Mouse (Mus musculus) sigmoid colon, adult 10 weeks (tissue): ENCODE results near the gene Olfr492. TPM values are rescaled to one million over a fixed set of nuclear protein-coding genes. Genes with fewer than 3 reads are reported as not detected.

Experiments
- polyA plus RNA-seq: library from polyadenylated mRNA; stranded (reverse); fragments of 350-450 nt; fragmentation: Illumina TruSeq; extraction: RNeasy Lipid Tissue Mini Kit (QIAGEN cat#74804); gene quantifications from one replicate; pipeline ENCODE4 v1.2.3, GENCODE M21; 2014; ENCODE audit warnings: low read depth, low replicate concordance

The Olfr492 gene
- polyA plus RNA-seq, result not detected

DNA sequence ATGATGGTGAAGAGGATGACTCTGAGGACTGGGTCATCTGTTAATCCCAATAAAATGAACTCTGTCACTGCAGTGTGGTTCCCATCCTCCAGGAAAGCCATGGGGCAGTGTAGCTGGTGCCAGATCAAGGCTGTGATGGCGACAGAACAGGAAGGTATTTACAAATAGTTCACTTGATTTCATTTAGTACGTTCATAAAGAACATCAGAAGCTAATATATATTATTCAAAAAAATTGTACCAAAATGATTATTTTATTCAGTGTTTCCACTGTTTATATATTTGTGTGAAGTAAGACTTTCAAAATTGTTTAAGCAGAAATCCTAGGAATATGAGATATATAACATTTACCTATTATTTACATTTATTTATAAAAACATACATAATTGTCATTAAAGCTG, at the start of gene Olfr492:
Olfr492 (minus strand) TSS at position 101 of the 400 bp plus-strand sequence.

DNA sequence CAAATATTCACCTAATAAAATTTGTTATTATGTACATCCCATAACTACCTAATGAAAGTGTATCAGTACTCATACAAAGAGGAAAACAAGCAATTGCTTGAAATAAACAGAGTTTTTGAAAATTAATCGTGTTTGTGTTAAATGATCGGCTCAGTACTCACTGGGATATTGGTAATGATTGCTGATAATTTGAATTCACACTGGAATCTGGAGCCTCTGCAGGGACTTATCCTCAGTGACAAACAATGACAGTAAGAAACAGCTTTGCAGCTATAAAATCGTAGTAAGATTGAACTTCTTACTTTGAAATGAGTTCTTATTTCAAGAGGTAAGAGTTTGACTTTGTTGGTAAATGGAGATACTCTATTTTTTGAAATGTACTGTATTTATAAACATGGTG, 41.6 kb upstream of the Olfr492 start, which contains the start of gene Olfr494:
Olfr494 (plus strand) TSS at position 301 of the 400 bp plus-strand sequence.

DNA sequence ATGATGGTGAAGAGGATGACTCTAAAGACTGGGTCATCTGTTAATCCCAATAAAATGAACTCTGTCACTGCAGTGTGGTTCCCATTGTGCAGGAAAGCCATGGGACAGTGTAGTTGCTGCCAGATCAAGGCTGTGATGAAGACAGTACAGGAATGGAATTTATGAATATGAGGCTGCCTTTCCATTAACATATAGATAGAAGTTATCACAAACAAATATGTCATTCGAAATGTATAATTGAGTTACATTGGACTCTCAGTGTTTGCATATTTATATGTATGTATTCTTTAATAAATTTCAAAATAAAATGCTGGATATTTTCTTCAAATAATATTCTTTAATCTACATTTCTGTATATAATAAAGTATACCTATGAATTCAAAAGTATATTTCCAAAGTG, 23.4 kb upstream of the Olfr492 start, which contains the start of gene Olfr493:
Olfr493 (minus strand) TSS at position 101 of the 400 bp plus-strand sequence.

DNA sequence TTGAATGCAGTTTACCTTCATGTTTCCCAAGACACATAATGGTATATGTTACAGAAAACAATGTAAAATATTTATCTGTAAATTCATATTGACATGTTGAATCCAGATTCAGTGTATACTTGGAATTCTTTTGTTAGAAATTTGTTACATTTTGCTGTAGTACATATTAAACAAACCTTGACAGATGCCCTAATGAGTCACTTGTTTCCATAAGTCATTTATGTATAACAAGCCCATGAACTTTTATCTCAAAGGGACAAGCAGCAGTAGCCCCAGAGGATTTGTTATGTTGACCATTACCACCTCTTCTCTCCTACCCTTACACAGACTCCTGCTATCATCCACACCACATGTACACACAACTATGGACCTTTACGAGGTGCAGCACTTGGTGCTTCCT, 10.3 kb downstream of the Olfr492 start, which contains the start of gene Olfr491:
Olfr491 (plus strand) TSS at position 301 of the 400 bp plus-strand sequence.

GRCm38 (mm10) chr7:108288834-108289233, 34.6 kb downstream of the Olfr492 start, which contains the start of gene Olfr490:
Gene Olfr490, minus strand, starts transcription at chr7:108288934.

Other genes with a start within 250 kb of the Olfr492 start
- not detected for gene Olfr481, start 243.8 kb downstream of the Olfr492 start, polyA plus RNA-seq
- gene Olfr482, start 226.1 kb downstream of the Olfr492 start, polyA plus RNA-seq, result not detected
- not detected for gene Olfr483, start 222.8 kb downstream of the Olfr492 start, polyA plus RNA-seq
- not detected for gene Olfr484, start 196.2 kb downstream of the Olfr492 start, polyA plus RNA-seq
- gene Olfr485, start 163.8 kb downstream of the Olfr492 start, polyA plus RNA-seq, result not detected
- not detected for gene Olfr486, start 150.9 kb downstream of the Olfr492 start, polyA plus RNA-seq
- gene Olfr487, start 109.0 kb downstream of the Olfr492 start, polyA plus RNA-seq, result not detected
- not detected for gene Olfr488, start 65.3 kb downstream of the Olfr492 start, polyA plus RNA-seq
- not detected for gene Olfr490, start 34.7 kb downstream of the Olfr492 start, polyA plus RNA-seq
- not detected for gene Olfr491, start 10.2 kb downstream of the Olfr492 start, polyA plus RNA-seq
- not detected for gene Olfr493, start 23.3 kb upstream of the Olfr492 start, polyA plus RNA-seq
- gene Olfr494, start 41.7 kb upstream of the Olfr492 start, polyA plus RNA-seq, result not detected
- gene Olfr495, start 69.5 kb upstream of the Olfr492 start, polyA plus RNA-seq, result not detected
- gene Olfr497, start 96.7 kb upstream of the Olfr492 start, polyA plus RNA-seq, result not detected
- not detected for gene Olfr498, start 141.7 kb upstream of the Olfr492 start, polyA plus RNA-seq
- not detected for gene Olfr502, start 201.4 kb upstream of the Olfr492 start, polyA plus RNA-seq
- gene Olfr503, start 220.9 kb upstream of the Olfr492 start, polyA plus RNA-seq, result not detected
- not detected for gene Olfr504, start 242.1 kb upstream of the Olfr492 start, polyA plus RNA-seq